In genomic region chr11:113258016-113258415, GRCm38 (mm10) we compare ENCODE assay signal across 15 mouse cellular contexts.
"Had no signal": no experiment of that assay in that cellular context is flagged by ENCODE, and none has a peak within 500 bp of the region (broad histone marks: within the 10 kb centered on the region; RNA-seq: fewer than 3 reads in every experiment).

No protein-coding gene starts in this region.

- DNase-seq: kidney, adult 2 months; lung, adult 2 months; retina, postnatal 1 day; right cerebral cortex, postnatal 4 days; spleen, adult 18-20 months; thymus, postnatal 4 days had no signal

- H3K27ac ChIP-seq: left cerebral cortex, adult 2 months; liver, embryonic 15.5 days; midbrain, embryonic 13.5 days; neural tube, embryonic 15.5 days had no signal

- H3K9me3 ChIP-seq: limb, embryonic 10.5 days; liver, embryonic 15.5 days; midbrain, embryonic 13.5 days; neural tube, embryonic 15.5 days had no signal

- H3K4me2 ChIP-seq: liver, embryonic 11.5 days; liver, embryonic 15.5 days; midbrain, embryonic 13.5 days; neural tube, embryonic 15.5 days had no signal

- H3K4me3 ChIP-seq: left cerebral cortex, adult 2 months; limb, embryonic 10.5 days; liver, embryonic 15.5 days; midbrain, embryonic 13.5 days; myocyte; neural tube, embryonic 15.5 days had no signal

- H3K4me1 ChIP-seq: liver, embryonic 15.5 days had no signal

- H3K36me3 ChIP-seq: limb, embryonic 10.5 days; liver, embryonic 15.5 days; midbrain, embryonic 13.5 days; neural tube, embryonic 15.5 days had no signal

- ATAC-seq: intestine, embryonic 16.5 days; lung, postnatal 0 days; midbrain, embryonic 13.5 days had no signal

- H3K27me3 ChIP-seq: liver, embryonic 15.5 days; neural tube, embryonic 15.5 days had no signal

- H3K9ac ChIP-seq: liver, embryonic 15.5 days; midbrain, embryonic 13.5 days; neural tube, embryonic 15.5 days had no signal
